29 mouse cellular contexts compared by ENCODE assay signal in the genomic region with DNA sequence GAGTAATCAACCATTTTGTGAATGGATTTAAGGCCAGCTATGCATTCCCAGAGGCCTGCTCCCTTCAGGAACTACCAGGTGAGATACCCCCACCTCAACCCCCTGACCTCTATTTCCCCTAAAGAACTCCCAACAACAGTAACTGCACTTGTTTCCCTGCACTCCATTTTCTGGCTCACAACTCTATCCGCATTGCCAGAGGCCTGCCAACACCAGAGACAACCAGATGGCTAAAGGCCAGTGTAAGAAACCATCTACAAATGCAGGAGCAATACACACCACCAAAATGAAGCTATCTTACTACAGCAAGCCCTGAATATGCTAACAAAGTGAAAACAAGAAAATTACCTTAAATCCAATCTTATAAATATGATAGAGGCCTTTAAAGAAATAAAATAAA.
DNase-seq lines count a peak whose midpoint lies in the region; ATAC-seq and TF ChIP-seq lines count a peak whose summit lies in the region.
"Had no signal": no experiment of that assay in that cellular context is flagged by ENCODE, and none has a peak within 500 bp of the region (broad histone marks: within the 10 kb centered on the region; RNA-seq: fewer than 3 reads in every experiment).

No protein-coding gene starts in this region.

- H3K4me2 ChIP-seq in forebrain, postnatal 0 days (ENCODE audit: low read depth): no peak overlapping the region
- H3K4me2 ChIP-seq in forebrain, embryonic 13.5 days: no peak overlapping the region
- no peak overlapping the region for H3K4me2 ChIP-seq in lung, postnatal 0 days (replicated peaks; ENCODE audit: low read depth, low read length)
- H3K4me2 ChIP-seq: hindbrain, embryonic 15.5 days; liver, embryonic 15.5 days; lung, embryonic 15.5 days; midbrain, embryonic 11.5 days; neural tube, embryonic 12.5 days had no signal

- H3K9ac ChIP-seq in forebrain, postnatal 0 days: no peak overlapping the region
- H3K9ac ChIP-seq in forebrain, embryonic 13.5 days: no peak overlapping the region
- H3K9ac ChIP-seq in lung, postnatal 0 days (replicated peaks; ENCODE audit: low read depth): no peak overlapping the region
- H3K9ac ChIP-seq: hindbrain, embryonic 15.5 days; liver, embryonic 15.5 days; lung, embryonic 15.5 days; neural tube, embryonic 12.5 days had no signal

- WGBS in forebrain, postnatal 0 days: 56% methylated on average over 1 of the region's 1 CpGs
- 86% methylated on average over 1 of the region's 1 CpGs for WGBS in forebrain, embryonic 13.5 days
- 86% methylated on average over 1 of the region's 1 CpGs for WGBS in lung, postnatal 0 days

- TF ChIP-seq CTCF in forebrain, postnatal 0 days (IDR thresholded peaks at IDR 0.05; ENCODE audit: low read depth): no peak
- no peak for TF ChIP-seq CTCF in lung, postnatal 0 days (IDR thresholded peaks at IDR 0.05)

- H3K36me3 ChIP-seq in forebrain, postnatal 0 days (ENCODE audit: insufficient read depth): no peaks in the 10 kb centered on the region
- H3K36me3 ChIP-seq in forebrain, embryonic 13.5 days (ENCODE audit: poor library complexity, severe bottlenecking): no peaks in the 10 kb centered on the region
- H3K36me3 ChIP-seq in lung, postnatal 0 days (ENCODE audit: insufficient read depth, low read length): no peaks in the 10 kb centered on the region
- H3K36me3 ChIP-seq: hindbrain, embryonic 10.5 days; hindbrain, embryonic 15.5 days; liver, embryonic 15.5 days; lung, embryonic 15.5 days; neural tube, embryonic 12.5 days had no signal

- TF ChIP-seq EP300 in lung, postnatal 0 days (IDR thresholded peaks at IDR 0.05): no peak

- H3K9me3 ChIP-seq in forebrain, postnatal 0 days (ENCODE audit: low read length): no peaks in the 10 kb centered on the region
- H3K9me3 ChIP-seq in forebrain, embryonic 13.5 days (replicated peaks): no peaks in the 10 kb centered on the region
- H3K9me3 ChIP-seq in lung, postnatal 0 days (ENCODE audit: low read length): no peaks in the 10 kb centered on the region
- H3K9me3 ChIP-seq: hindbrain, embryonic 10.5 days; hindbrain, embryonic 15.5 days; liver, embryonic 15.5 days; lung, embryonic 15.5 days; neural tube, embryonic 12.5 days had no signal

- DNase-seq in forebrain, postnatal 0 days: peak; percentile 15
- DNase-seq in cerebellum, adult 18-20 months: peak; percentile 71 to 78
- DNase-seq in cerebellum, postnatal 10 days: peak; percentile 63 to 67
- DNase-seq in gastrocnemius, adult 8-10 months (ENCODE audit: low spot score in 2 of 2): no peak
- DNase-seq in kidney, adult 18-20 months: no peak
- no peak for DNase-seq in lung, postnatal 0 days (ENCODE audit: low spot score)
- DNase-seq: adrenal gland, postnatal 10 days; gastrocnemius, postnatal 14 days; heart, postnatal 14 days; kidney, adult 11 months; kidney, postnatal 36 days; layer of hippocampus, postnatal 36 days; liver; lung, postnatal 36 days; right cerebral cortex, adult 18-20 months; spleen, adult 18-20 months; thymus, adult 18-20 months; thymus, postnatal 25 days had no signal

- no peak for ATAC-seq in forebrain, postnatal 0 days
- no peak for ATAC-seq in forebrain, embryonic 13.5 days
- ATAC-seq in lung, postnatal 0 days: no peak
- ATAC-seq: inflammation-experienced regulatory T-cells, adult 6 months; midbrain, embryonic 16.5 days; Patski had no signal

- no peak overlapping the region for H3K27ac ChIP-seq in forebrain, postnatal 0 days (ENCODE audit: low read depth, low read length)
- H3K27ac ChIP-seq in forebrain, embryonic 13.5 days: no peak overlapping the region
- no peak overlapping the region for H3K27ac ChIP-seq in lung, postnatal 0 days (ENCODE audit: low read length)
- H3K27ac ChIP-seq: hindbrain, embryonic 10.5 days; hindbrain, embryonic 15.5 days; liver, embryonic 15.5 days; lung, embryonic 15.5 days; neural tube, embryonic 12.5 days; stomach, postnatal 0 days had no signal

- no peaks in the 10 kb centered on the region for H3K27me3 ChIP-seq in forebrain, postnatal 0 days (ENCODE audit: insufficient read depth, low read length)
- H3K27me3 ChIP-seq in forebrain, embryonic 13.5 days: no peaks in the 10 kb centered on the region
- no peaks in the 10 kb centered on the region for H3K27me3 ChIP-seq in lung, postnatal 0 days (replicated peaks; ENCODE audit: insufficient read depth, low read length)
- H3K27me3 ChIP-seq: hindbrain, embryonic 15.5 days; liver, embryonic 15.5 days; lung, embryonic 15.5 days; neural tube, embryonic 12.5 days; Patski had no signal

- H3K4me3 ChIP-seq in forebrain, postnatal 0 days (ENCODE audit: low read depth, low read length): no peak overlapping the region
- no peak overlapping the region for H3K4me3 ChIP-seq in forebrain, embryonic 13.5 days
- H3K4me3 ChIP-seq in lung, postnatal 0 days (ENCODE audit: low read depth, low read length): no peak overlapping the region
- H3K4me3 ChIP-seq: hindbrain, embryonic 10.5 days; hindbrain, embryonic 15.5 days; liver, embryonic 15.5 days; lung, embryonic 15.5 days; neural tube, embryonic 12.5 days had no signal

- H3K4me1 ChIP-seq in forebrain, postnatal 0 days (ENCODE audit: insufficient read depth): no peaks in the 10 kb centered on the region
- H3K4me1 ChIP-seq in forebrain, embryonic 13.5 days: no peaks in the 10 kb centered on the region
- no peaks in the 10 kb centered on the region for H3K4me1 ChIP-seq in lung, postnatal 0 days (ENCODE audit: insufficient read depth, low read depth, low read length)
- H3K4me1 ChIP-seq: hindbrain, embryonic 10.5 days; hindbrain, embryonic 15.5 days; liver, embryonic 15.5 days; lung, embryonic 15.5 days; neural tube, embryonic 12.5 days had no signal

Comparison
In these comparisons a context has a peak if more than half of its experiments do, and no peak if none do; other contexts are left out.
1. DNase-seq: peak in forebrain, postnatal 0 days (single experiment), cerebellum, adult 18-20 months (2 of 2) and cerebellum, postnatal 10 days (2 of 2); none in gastrocnemius, adult 8-10 months (0 of 2), kidney, adult 18-20 months (single experiment) and lung, postnatal 0 days (single experiment).